Mouse (Mus musculus): ENCODE results near the gene Opcml. TPM values are rescaled to one million over a fixed set of nuclear protein-coding genes. Genes with fewer than 3 reads are reported as not detected.

Gene Opcml
- polyA plus RNA-seq, 1 experiment from 2014 or later: 0.02 TPM

DNA sequence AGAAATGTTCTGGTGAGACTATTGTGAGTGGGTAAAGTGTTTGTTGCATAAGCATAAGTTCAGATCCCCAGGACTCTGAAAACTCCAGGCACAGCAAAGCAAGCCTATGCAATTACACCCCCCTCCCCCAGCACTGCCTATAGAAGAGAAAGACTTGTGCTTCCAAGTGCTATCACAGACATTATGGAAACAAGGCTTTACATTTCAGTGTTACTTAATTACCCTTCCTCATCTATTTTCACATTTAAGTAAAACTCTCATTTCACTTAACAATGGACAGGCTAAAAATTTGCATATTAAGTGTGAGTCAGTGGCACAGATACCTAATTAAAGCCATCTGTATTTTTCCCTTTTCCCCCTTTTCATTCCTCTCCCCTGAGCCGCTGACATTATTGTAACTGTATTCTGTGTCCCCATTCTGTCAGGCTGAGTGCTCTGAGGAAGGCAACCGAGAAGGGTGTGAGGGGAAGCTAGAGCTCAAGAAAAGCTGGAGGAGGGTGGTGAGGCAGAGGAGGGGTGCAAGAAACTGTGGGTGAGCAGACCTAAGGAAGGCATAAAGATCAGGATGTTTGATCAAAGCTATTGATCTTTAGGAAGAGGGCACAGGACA is 1055.5 kb downstream of the Opcml start:
- H3K4me1 ChIP-seq (ENCODE audit: insufficient read depth): no peaks in the 10 kb centered on the region
- DNase-seq (no peak), ATAC-seq (no peak)
- no peak overlapping the region for H3K27ac ChIP-seq (ENCODE audit: low read depth)
- H3K9ac ChIP-seq (replicated peaks): no peak overlapping the region
- 52% methylated on average over 2 of the region's 2 CpGs for WGBS (ENCODE audit: insufficient replicate concordance)
- no peak overlapping the region for H3K4me3 ChIP-seq (ENCODE audit: low read depth, low read length)
- no peaks in the 10 kb centered on the region for H3K36me3 ChIP-seq (replicated peaks; ENCODE audit: insufficient read depth, low read length)
- no peaks in the 10 kb centered on the region for H3K9me3 ChIP-seq (ENCODE audit: low read length)
- H3K27me3 ChIP-seq (ENCODE audit: insufficient read depth, low read length): no peaks in the 10 kb centered on the region
- no peak overlapping the region for H3K4me2 ChIP-seq (ENCODE audit: low read depth, low read length)
- no peak for TF ChIP-seq EP300 (IDR thresholded peaks at IDR 0.05; ENCODE audit: low read depth)
- no peak for TF ChIP-seq CTCF (IDR thresholded peaks at IDR 0.05; ENCODE audit: low read depth)

DNA sequence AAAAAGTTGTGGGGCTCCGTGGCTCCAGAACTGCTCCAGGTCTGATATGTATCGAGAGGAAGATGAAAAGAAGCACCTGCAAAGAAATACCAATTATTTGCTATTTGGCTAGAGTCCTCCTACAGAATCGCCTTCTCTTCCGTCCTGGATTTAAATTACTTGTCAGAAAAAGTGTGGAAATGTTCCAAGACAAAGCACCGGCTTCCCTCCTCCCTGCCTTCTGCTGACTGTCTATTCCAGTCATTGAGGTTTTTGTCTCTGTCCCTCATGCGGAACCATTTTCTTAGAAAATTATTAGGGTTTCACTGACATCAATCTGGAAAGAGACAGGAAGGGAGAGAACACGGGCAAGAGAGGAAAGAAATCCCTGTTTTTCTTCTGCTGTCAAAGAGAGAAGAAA is 1065.3 kb downstream of the Opcml start:
- no peak for ATAC-seq
- no peak overlapping the region for H3K27ac ChIP-seq (ENCODE audit: low read depth)

DNA sequence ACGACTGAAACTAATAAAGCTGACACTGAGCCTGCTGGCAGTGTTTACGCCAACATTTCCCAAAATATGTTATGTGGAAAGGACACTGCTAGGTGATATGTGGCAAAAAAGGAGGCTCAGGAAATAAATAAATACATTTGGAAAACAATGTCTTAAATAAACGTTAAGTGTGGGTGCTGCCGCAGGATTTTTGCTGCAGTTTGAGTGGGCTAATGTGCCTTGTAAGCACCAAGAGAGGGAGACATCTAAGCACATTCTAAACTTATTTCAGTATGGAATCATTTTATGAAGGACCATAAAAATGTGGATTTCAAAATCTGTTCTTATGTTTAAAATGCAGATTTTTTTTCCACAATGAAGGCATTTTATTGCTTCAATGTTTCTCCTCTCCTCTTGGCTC is 1071.4 kb downstream of the Opcml start:
- WGBS (ENCODE audit: insufficient replicate concordance): 76% methylated on average over 4 of the region's 4 CpGs
- H3K4me2 ChIP-seq (ENCODE audit: low read depth, low read length): no peak overlapping the region
- H3K27ac ChIP-seq (ENCODE audit: low read depth): no peak overlapping the region
- ATAC-seq (no peak), DNase-seq (no peak)
- H3K9ac ChIP-seq (replicated peaks): no peak overlapping the region
- no peaks in the 10 kb centered on the region for H3K27me3 ChIP-seq (ENCODE audit: insufficient read depth, low read length)
- no peak overlapping the region for H3K4me3 ChIP-seq (ENCODE audit: low read depth, low read length)
- no peaks in the 10 kb centered on the region for H3K4me1 ChIP-seq (ENCODE audit: insufficient read depth)
- H3K9me3 ChIP-seq (ENCODE audit: low read length): no peaks in the 10 kb centered on the region
- H3K36me3 ChIP-seq (replicated peaks; ENCODE audit: insufficient read depth, low read length): no peaks in the 10 kb centered on the region
- TF ChIP-seq EP300 (IDR thresholded peaks at IDR 0.05; ENCODE audit: low read depth): no peak
- no peak for TF ChIP-seq CTCF (IDR thresholded peaks at IDR 0.05; ENCODE audit: low read depth)

More for the DNA sequence above, 1065.3 kb downstream of the Opcml start:
- Histone ChIP-seq H3K4me2 (ENCODE audit: low read depth, low read length) (no peak overlapping the region), H3K4me3 (ENCODE audit: low read depth, low read length) (no peak overlapping the region), H3K36me3 (replicated peaks; ENCODE audit: insufficient read depth, low read length) (no peaks in the 10 kb centered on the region), H3K9ac (replicated peaks) (no peak overlapping the region), H3K4me1 (ENCODE audit: insufficient read depth) (no peaks in the 10 kb centered on the region), H3K27me3 (ENCODE audit: insufficient read depth, low read length) (no peaks in the 10 kb centered on the region), H3K9me3 (ENCODE audit: low read length) (no peaks in the 10 kb centered on the region)
- TF ChIP-seq CTCF (IDR thresholded peaks at IDR 0.05; ENCODE audit: low read depth): no peak
- no peak for TF ChIP-seq EP300 (IDR thresholded peaks at IDR 0.05; ENCODE audit: low read depth)
- 74% methylated on average over 7 of the region's 7 CpGs for WGBS (ENCODE audit: insufficient replicate concordance)
- DNase-seq: no peak

DNA sequence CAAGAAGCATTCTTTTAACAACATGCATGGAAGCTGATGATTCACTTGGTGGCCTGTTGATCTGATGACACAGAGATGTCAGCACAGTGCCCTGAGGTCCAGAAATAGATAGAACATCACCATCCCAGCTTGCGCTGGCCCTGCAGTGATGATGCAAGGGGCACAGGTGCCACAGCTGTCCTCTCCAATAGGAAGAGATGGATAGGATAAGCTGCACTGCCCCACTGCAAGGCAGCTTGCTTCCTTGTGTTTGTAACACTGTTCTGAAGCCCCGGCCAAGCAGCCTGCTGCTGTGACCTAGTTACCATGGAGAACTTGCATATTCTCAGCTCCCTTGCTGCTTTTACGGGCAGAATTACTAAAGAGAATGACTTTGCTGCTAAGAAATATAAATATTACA is 1076.7 kb downstream of the Opcml start:
- Histone ChIP-seq H3K4me1 (ENCODE audit: insufficient read depth) (no peaks in the 10 kb centered on the region), H3K4me3 (ENCODE audit: low read depth, low read length) (no peak overlapping the region), H3K36me3 (replicated peaks; ENCODE audit: insufficient read depth, low read length) (no peaks in the 10 kb centered on the region), H3K4me2 (ENCODE audit: low read depth, low read length) (no peak overlapping the region), H3K9ac (replicated peaks) (no peak overlapping the region), H3K27me3 (ENCODE audit: insufficient read depth, low read length) (no peaks in the 10 kb centered on the region), H3K27ac (ENCODE audit: low read depth) (no peak overlapping the region), H3K9me3 (ENCODE audit: low read length) (no peaks in the 10 kb centered on the region)
- TF ChIP-seq EP300 (IDR thresholded peaks at IDR 0.05; ENCODE audit: low read depth) (no peak), CTCF (IDR thresholded peaks at IDR 0.05; ENCODE audit: low read depth) (no peak)
- no peak for ATAC-seq
- no peak for DNase-seq
- WGBS (ENCODE audit: insufficient replicate concordance): 64% methylated on average over 3 of the region's 3 CpGs

DNA sequence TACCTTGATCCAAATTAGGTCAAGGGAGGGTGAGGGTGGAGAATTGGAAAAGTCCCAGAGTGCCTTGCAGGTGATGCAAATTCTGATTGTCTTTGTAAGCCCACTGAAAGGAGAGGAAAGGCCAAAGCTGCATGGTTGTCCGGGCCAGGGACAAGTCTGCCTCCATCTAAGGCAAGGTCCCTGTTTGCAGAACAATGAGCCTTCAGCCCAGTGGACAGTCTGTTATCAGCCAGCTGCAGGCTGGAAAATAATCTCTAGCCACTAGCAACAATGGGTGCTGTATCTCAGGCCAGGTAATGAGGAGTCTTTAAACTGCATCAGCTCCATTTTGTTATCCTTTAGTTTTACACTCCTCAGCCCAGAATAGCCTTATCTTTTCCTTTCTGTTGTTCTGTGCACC is 1079.9 kb downstream of the Opcml start:
- ATAC-seq: no peak
- H3K4me1 ChIP-seq (ENCODE audit: insufficient read depth): no peaks in the 10 kb centered on the region

DNA sequence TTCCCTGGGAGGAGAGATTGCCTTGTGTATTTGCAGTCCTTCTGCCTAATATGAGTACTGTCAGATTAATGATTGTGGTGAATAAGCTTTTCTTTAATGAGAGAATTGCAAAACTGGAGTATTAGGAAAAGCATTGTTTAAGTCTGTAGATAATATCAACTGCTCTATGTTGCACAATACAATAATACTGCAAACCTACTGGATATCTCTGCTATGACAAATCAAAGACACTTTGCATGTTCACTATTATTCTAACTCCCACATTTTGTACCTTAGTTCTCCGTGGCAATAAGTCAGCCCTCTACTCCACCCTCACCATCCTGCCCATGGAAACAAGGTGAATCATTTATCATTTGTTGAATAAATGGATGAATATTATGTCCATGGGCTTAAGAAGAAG is 1092.0 kb downstream of the Opcml start:
- H3K36me3 ChIP-seq (replicated peaks; ENCODE audit: insufficient read depth, low read length): no peaks in the 10 kb centered on the region
- 66% methylated on average over 1 of the region's 1 CpGs for WGBS (ENCODE audit: insufficient replicate concordance)

More for the DNA sequence above, 1079.9 kb downstream of the Opcml start:
- no peaks in the 10 kb centered on the region for H3K27me3 ChIP-seq (ENCODE audit: insufficient read depth, low read length)
- no peaks in the 10 kb centered on the region for H3K36me3 ChIP-seq (replicated peaks; ENCODE audit: insufficient read depth, low read length)
- TF ChIP-seq EP300 (IDR thresholded peaks at IDR 0.05; ENCODE audit: low read depth) (no peak), CTCF (IDR thresholded peaks at IDR 0.05; ENCODE audit: low read depth) (no peak)
- no peak overlapping the region for H3K9ac ChIP-seq (replicated peaks)
- H3K27ac ChIP-seq (ENCODE audit: low read depth): no peak overlapping the region
- H3K9me3 ChIP-seq (ENCODE audit: low read length): no peaks in the 10 kb centered on the region
- no peak overlapping the region for H3K4me3 ChIP-seq (ENCODE audit: low read depth, low read length)
- no peak overlapping the region for H3K4me2 ChIP-seq (ENCODE audit: low read depth, low read length)
- WGBS (ENCODE audit: insufficient replicate concordance): 40% methylated on average over 1 of the region's 1 CpGs
- DNase-seq: no peak

More for the DNA sequence above, 1092.0 kb downstream of the Opcml start:
- no peaks in the 10 kb centered on the region for H3K4me1 ChIP-seq (ENCODE audit: insufficient read depth)
- DNase-seq: no peak
- no peak for TF ChIP-seq EP300 (IDR thresholded peaks at IDR 0.05; ENCODE audit: low read depth)
- TF ChIP-seq CTCF (IDR thresholded peaks at IDR 0.05; ENCODE audit: low read depth): no peak
- no peak overlapping the region for H3K4me3 ChIP-seq (ENCODE audit: low read depth, low read length)
- no peak overlapping the region for H3K9ac ChIP-seq (replicated peaks)
- H3K9me3 ChIP-seq (ENCODE audit: low read length): no peaks in the 10 kb centered on the region
- no peak overlapping the region for H3K27ac ChIP-seq (ENCODE audit: low read depth)
- no peak overlapping the region for H3K4me2 ChIP-seq (ENCODE audit: low read depth, low read length)
- ATAC-seq: no peak
- H3K27me3 ChIP-seq (ENCODE audit: insufficient read depth, low read length): no peaks in the 10 kb centered on the region
